Mouse (Mus musculus): ENCODE measurements around the gene Gm38431. TPM values are rescaled to one million over a fixed set of nuclear protein-coding genes. Genes with fewer than 3 reads are reported as not detected.

Gene Gm38431
- total RNA-seq (2021) = 1 to 10 TPM; 2.2 to 4.2 TPM
- long read RNA-seq, experiment 1, partial matches to known transcripts = 3 of 6 reads
- long read RNA-seq, experiment 1, other reads (novel, unspliced or antisense) = 3 of 6 reads
- long read RNA-seq, experiment 2, partial matches to known transcripts = 2 of 7 reads
- long read RNA-seq, experiment 2, other reads (novel, unspliced or antisense) = 5 of 7 reads

GRCm38 (mm10) chr9:21091707-21092320 is at the start of gene Gm38431, which contains the start of gene Raver1:
Gm38431 (minus strand) TSS chr9:21091997.
Raver1 (minus strand) TSS chr9:21092008.
- DNase-seq (ENCODE audit: extremely low spot score in 1 of 2, low spot score in 2 of 2) = peak; percentile 94 to 97
- intact Hi-C loops (cut with DNase I) = loop anchor here (5.0 kb wide), 1 partner anchor 60 kb away; the partner anchor contains the start of gene Icam5
- H3K27ac ChIP-seq = peak within 1 kb of the TSS; percentile 89
- TF ChIP-seq CTCF (IDR thresholded peaks at IDR 0.05) = no peak
- peak within 1 kb of the TSS; percentile 84 for H3K4me3 ChIP-seq

DNA sequence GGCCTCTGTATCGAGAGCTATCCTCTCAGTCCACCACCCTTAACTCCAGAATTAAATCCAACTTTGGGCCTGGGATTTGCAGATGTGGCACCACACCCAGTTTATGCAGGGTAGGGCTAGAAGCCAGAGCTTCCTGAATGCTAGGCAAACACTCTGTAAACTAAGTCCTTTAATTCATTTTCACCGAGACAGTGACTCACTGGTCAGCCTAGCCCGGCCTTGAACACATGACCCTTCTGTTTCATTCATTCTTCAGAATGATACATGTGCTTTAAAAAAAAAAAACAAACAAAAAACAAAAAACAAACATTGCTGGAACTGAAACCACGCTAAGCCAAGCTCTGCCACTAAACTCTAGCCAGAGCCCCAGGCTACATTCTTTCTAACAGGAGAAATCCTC is 46.6 kb upstream of the Gm38431 start:
- DNase-seq (ENCODE audit: extremely low spot score in 1 of 2, low spot score in 2 of 2) = no peak
- intact Hi-C loops (cut with DNase I) = loop anchor here (5.0 kb wide), 2 partner anchors 106 to 126 kb away; partner anchors contain the start of gene Icam5

GRCm38 (mm10) chr9:21137229-21137628 is 45.4 kb upstream of the Gm38431 start:
- peak; percentile 50 to 54 for DNase-seq (ENCODE audit: extremely low spot score in 1 of 2, low spot score in 2 of 2)
- Histone ChIP-seq H3K4me3 (no peak overlapping the region), H3K27ac (no peak overlapping the region)
- intact Hi-C loops (cut with DNase I) = loop anchor here (2.0 to 5.0 kb wide), 3 partner anchors 105 to 236 kb away; partner anchors contain the start of gene Icam5
- TF ChIP-seq CTCF (IDR thresholded peaks at IDR 0.05) = peak; percentile 69

More for the DNA sequence above, 46.6 kb upstream of the Gm38431 start:
- H3K27ac ChIP-seq = no peak overlapping the region
- TF ChIP-seq CTCF (IDR thresholded peaks at IDR 0.05) = no peak
- H3K4me3 ChIP-seq = no peak overlapping the region

GRCm38 (mm10) chr9:21136401-21136800 is 44.6 kb upstream of the Gm38431 start:
- no peak overlapping the region for H3K4me3 ChIP-seq
- no peak overlapping the region for H3K27ac ChIP-seq
- no peak for TF ChIP-seq CTCF (IDR thresholded peaks at IDR 0.05)
- intact Hi-C loops (cut with DNase I) = loop anchor here (2.0 to 5.0 kb wide), 3 partner anchors 104 to 236 kb away; partner anchors contain the start of gene Icam5
- DNase-seq (ENCODE audit: extremely low spot score in 1 of 2, low spot score in 2 of 2) = no peak

DNA sequence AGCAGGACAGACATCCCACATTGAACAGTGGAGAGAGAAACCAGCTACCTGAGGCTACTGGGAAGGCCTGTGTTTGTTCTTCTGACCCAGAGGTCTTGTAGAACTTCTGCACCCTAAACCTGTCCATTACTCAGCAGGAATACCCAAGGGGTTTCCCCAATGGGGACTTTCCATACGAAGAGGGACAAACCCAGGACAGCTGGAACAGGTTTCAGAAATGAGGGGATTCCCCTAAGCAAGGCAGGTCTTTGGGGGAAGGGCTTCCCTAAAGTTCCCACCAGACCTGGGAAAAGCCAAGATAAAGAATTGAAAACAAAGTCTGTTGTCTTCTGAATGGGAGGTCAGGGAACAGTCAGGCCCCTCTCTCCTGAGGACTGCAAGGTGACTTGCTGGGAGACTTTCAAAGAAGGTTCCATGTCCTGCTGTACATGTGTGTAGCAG is 44.2 kb upstream of the Gm38431 start:
- intact Hi-C loops (cut with DNase I) = loop anchor here (2.0 to 5.0 kb wide), 3 partner anchors 104 to 235 kb away; partner anchors contain the start of gene Icam5
- DNase-seq (ENCODE audit: extremely low spot score in 1 of 2, low spot score in 2 of 2) = no peak
- no peak for TF ChIP-seq CTCF (IDR thresholded peaks at IDR 0.05)
- H3K4me3 ChIP-seq = no peak overlapping the region
- H3K27ac ChIP-seq = no peak overlapping the region

DNA sequence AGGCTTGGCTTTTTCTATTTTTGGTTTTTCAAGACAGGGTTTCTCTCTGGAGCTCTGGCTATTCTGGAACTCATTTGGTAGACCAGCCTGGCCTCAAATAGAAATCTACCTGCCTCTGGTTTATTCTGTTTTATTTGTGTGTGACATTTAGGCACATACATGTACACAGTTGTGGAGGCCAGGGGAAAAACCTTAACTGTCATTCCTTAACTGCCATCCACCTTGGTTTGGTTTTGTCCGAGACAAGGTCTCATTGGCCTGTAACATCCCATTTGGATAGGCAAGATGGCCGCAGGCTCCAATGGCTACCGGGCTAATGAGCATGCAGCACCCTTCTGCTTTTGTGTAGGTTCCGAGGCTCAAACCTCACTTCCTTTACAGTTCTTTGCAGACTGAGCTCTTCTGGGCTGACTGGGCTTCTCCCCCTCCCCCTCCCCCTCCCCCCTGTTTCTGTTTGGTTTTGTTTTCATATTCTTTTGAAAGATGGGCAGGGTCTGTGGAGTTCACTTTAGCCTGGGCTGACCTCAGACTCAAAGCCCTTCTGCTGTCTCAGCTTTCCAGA is 43.6 kb upstream of the Gm38431 start:
- Histone ChIP-seq H3K4me3 (no peak overlapping the region), H3K27ac (no peak overlapping the region; the same call in 1 of the 2 replicates)
- intact Hi-C loops (cut with DNase I) = loop anchor here (5.0 kb wide), 2 partner anchors 103 to 123 kb away; partner anchors contain the start of gene Icam5
- DNase-seq (ENCODE audit: extremely low spot score in 1 of 2, low spot score in 2 of 2) = no peak
- no peak for TF ChIP-seq CTCF (IDR thresholded peaks at IDR 0.05)

DNA sequence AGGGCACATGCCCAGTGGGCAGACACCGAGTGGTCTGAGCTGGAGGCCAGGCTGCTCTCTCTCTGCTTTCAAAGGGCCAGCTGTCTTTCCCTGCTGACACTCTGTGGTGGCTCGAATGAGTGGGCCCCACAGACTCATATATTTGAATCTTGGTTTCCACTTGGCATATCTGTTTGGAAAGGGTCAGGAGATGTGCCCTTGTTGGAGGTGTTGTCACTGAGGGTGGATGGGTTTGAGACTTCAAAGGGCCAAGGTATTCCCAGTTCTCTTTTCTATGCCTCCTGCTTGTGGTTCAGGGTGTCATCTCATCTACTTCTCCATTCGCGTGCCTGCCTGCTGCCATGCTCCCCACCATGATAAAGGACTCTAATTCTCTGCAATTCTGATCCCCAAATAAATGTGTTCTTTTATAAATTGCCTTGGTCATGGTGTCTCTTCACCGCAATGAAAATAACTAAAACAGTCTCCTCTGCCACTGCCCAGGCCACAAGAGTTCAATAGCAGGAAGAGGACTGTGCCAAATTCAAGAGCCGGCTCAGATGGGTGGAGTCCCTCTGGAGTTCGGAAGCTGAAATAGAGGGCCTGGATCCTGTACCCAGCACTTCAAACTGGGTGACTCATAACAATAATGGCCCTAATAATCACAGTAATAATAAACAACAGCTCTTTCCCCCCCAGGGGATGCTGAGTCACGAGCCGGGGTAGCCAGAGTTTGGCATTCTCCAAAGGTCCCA is 43.0 kb upstream of the Gm38431 start:
- H3K4me3 ChIP-seq = no peak overlapping the region
- intact Hi-C loops (cut with DNase I) = loop anchor here (5.0 kb wide), 2 partner anchors 102 to 122 kb away; partner anchors contain the start of gene Icam5
- no peak for TF ChIP-seq CTCF (IDR thresholded peaks at IDR 0.05)
- DNase-seq (ENCODE audit: extremely low spot score in 1 of 2, low spot score in 2 of 2) = no peak
- no peak overlapping the region; the same call in 1 of the 2 replicates for H3K27ac ChIP-seq

DNA sequence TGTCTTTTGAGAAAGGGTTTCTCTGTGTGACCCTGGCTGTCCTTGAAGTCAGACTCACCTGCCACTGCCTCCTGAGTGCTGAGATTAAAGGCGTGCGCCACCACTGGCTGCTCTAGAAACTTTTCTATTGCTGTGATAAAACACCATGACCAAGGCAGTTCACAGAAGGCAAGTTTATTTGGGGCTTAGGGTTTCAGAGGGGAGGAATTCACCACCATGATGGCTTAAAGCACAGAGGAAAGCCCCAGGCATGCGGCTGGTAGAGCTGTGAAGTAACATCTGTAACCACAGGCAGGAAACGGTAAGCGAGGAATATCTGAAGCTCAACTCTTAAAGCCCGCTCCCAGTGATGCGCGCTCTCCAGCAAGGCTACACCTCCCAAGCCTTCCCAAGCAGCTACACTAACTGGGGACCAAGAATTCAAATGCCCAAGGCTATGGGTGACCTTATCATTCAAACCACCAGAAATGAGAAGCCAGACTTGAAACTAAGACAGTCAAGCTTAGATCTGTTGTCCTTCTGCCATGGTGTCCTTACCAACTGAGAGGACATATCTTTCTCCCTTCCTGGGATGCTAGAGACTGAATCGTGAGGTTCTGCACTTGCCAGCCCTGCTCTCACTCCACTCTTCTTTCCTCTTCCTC is 41.4 kb upstream of the Gm38431 start:
- Histone ChIP-seq H3K27ac (no peak overlapping the region), H3K4me3 (no peak overlapping the region)
- TF ChIP-seq CTCF (IDR thresholded peaks at IDR 0.05) = no peak
- DNase-seq (ENCODE audit: extremely low spot score in 1 of 2, low spot score in 2 of 2) = no peak
- intact Hi-C loops (cut with DNase I) = no loop called here

DNA sequence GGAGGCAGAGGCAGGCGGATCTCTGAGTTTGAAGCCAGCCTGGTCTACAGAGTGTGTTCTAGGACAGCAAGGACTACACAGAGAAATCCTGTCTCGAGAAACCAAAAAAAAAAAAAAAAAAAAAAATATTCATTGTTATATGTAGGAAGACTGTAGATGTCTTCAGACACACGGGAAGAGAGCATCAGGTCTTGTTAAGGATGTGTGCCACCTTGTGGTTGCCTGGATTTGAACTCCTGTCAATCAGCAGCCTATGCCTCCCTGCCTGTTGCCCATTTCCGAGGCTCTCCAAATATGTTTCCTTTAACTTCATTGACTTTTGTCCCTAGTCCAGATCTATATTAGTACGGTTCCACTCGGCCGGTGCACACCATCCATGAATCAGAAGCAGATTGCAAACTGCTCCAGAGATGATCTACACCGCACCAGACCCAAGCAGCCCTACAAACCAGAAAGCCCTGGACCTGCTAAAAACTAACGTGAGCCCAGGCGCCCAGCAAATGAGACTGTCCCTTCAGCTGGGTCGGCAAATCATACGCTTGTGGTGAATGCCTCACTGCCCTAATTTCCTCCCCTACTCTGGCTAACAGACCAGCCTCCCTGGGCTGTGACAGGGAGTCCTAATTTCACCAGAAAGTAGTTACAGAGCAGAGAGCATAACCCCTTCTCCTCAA is 40.4 kb upstream of the Gm38431 start:
- intact Hi-C loops (cut with DNase I) = no loop called here
- DNase-seq (ENCODE audit: extremely low spot score in 1 of 2, low spot score in 2 of 2) = no peak
- no peak overlapping the region for H3K4me3 ChIP-seq
- no peak overlapping the region for H3K27ac ChIP-seq
- TF ChIP-seq CTCF (IDR thresholded peaks at IDR 0.05) = peak; percentile 43
